Mouse (Mus musculus) thymus, adult 2 months (tissue): ENCODE data around the gene Mri1.

ENCODE experiments used
- CTCF ChIP-seq: fragments of 200-500 bp; IDR thresholded peaks from 2 replicates; pipeline ENCODE4 v1.5.1; 2012; ENCODE audit warnings: mild to moderate bottlenecking, control low read depth, low read length, moderate library complexity, borderline replicate concordance; ENCODE audit not compliant: control insufficient read depth, poor library complexity, insufficient read depth; ENCODE audit errors: extremely low read depth
- POLR2A ChIP-seq: fragments of 200-500 bp; IDR thresholded peaks from 2 replicates; pipeline ENCODE4 v1.6.1; 2012; ENCODE audit warnings: mild to moderate bottlenecking, low read length, control low read depth, moderate library complexity; ENCODE audit not compliant: control insufficient read depth, poor library complexity, insufficient read depth; ENCODE audit errors: extremely low read depth

GRCm38 (mm10) chr8:84273968-84274367 lies 16.8 kb upstream of the Mri1 start:
- TF ChIP-seq CTCF (no peak), POLR2A (no peak)
